Mouse (Mus musculus): ENCODE data around the gene St8sia2. TPM values are rescaled to one million over a fixed set of nuclear protein-coding genes. Genes with fewer than 3 reads are reported as not detected.
A peak's percentile ranks its signal among the peaks of the same experiment; 100 is the strongest.
"Not testable (repeated sequence)": the region's sequence is repeated elsewhere in the genome, so short reads cannot be mapped to it uniquely, and the experiment has no call there.

St8sia2 gene
- polyA plus RNA-seq, 1 experiment from 2014 or later = 18.7 TPM

GRCm38 (mm10) chr7:74006775-74007371, 6.6 kb downstream of the St8sia2 start:
- Histone ChIP-seq H3K9ac (ENCODE audit: low read depth, low read length) (no peak overlapping the region; the same call in 1 of the 2 replicates), H3K36me3 (ENCODE audit: control insufficient read depth, insufficient read depth, low read length) (peaks cover 3% of the 10 kb centered on the region; the same call in 1 of the 2 replicates), H3K9me3 (ENCODE audit: control insufficient read depth, low read length) (no peaks in the 10 kb centered on the region), H3K4me1 (ENCODE audit: control insufficient read depth, insufficient read depth, low read length) (peaks cover 24% of the 10 kb centered on the region), H3K4me3 (ENCODE audit: low read length) (no peak overlapping the region), H3K4me2 (replicated peaks; ENCODE audit: low read depth, low read length) (0 out of 2 replicates have a peak overlapping the region, but pooled peaks have one; percentile 3), H3K27ac (ENCODE audit: low read depth, low read length) (no peak overlapping the region), H3K27me3 (ENCODE audit: control insufficient read depth, insufficient read depth, low read length) (no peaks in the 10 kb centered on the region)
- peak; percentile 86 for ATAC-seq (ENCODE audit: low FRiP score, low TSS enrichment)
- WGBS = 10% methylated on average over 9 of the region's 9 CpGs

GRCm38 (mm10) chr7:74006364-74006763, 7.1 kb downstream of the St8sia2 start:
- no peak overlapping the region for H3K27ac ChIP-seq (ENCODE audit: low read depth, low read length)
- H3K9ac ChIP-seq (ENCODE audit: low read depth, low read length) = no peak overlapping the region
- 4% methylated on average over 1 of the region's 1 CpGs for WGBS
- H3K4me3 ChIP-seq (ENCODE audit: low read length) = no peak overlapping the region
- no peak for ATAC-seq (ENCODE audit: low FRiP score, low TSS enrichment)
- H3K27me3 ChIP-seq (ENCODE audit: control insufficient read depth, insufficient read depth, low read length) = no peaks in the 10 kb centered on the region
- 0 out of 2 replicates have a peak overlapping the region, but pooled peaks have one; percentile 3 for H3K4me2 ChIP-seq (replicated peaks; ENCODE audit: low read depth, low read length)
- peaks cover 3% of the 10 kb centered on the region; the same call in 1 of the 2 replicates for H3K36me3 ChIP-seq (ENCODE audit: control insufficient read depth, insufficient read depth, low read length)
- peaks cover 21% of the 10 kb centered on the region for H3K4me1 ChIP-seq (ENCODE audit: control insufficient read depth, insufficient read depth, low read length)
- no peaks in the 10 kb centered on the region for H3K9me3 ChIP-seq (ENCODE audit: control insufficient read depth, low read length)

GRCm38 (mm10) chr7:74000743-74001510, 12.6 kb downstream of the St8sia2 start:
- ATAC-seq (ENCODE audit: low FRiP score, low TSS enrichment) = no peak; the same call in 1 of the 2 replicates
- 50% methylated on average over 12 of the region's 12 CpGs for WGBS

GRCm38 (mm10) chr7:73989366-73989765, 24.1 kb downstream of the St8sia2 start:
- Histone ChIP-seq H3K27ac (ENCODE audit: low read depth, low read length) (no peak overlapping the region), H3K4me3 (ENCODE audit: low read length) (no peak overlapping the region), H3K4me1 (ENCODE audit: control insufficient read depth, insufficient read depth, low read length) (no peaks in the 10 kb centered on the region), H3K36me3 (ENCODE audit: control insufficient read depth, insufficient read depth, low read length) (no peaks in the 10 kb centered on the region), H3K9me3 (ENCODE audit: control insufficient read depth, low read length) (no peaks in the 10 kb centered on the region), H3K9ac (ENCODE audit: low read depth, low read length) (no peak overlapping the region), H3K4me2 (replicated peaks; ENCODE audit: low read depth, low read length) (no peak overlapping the region), H3K27me3 (ENCODE audit: control insufficient read depth, insufficient read depth, low read length) (no peaks in the 10 kb centered on the region)
- ATAC-seq (ENCODE audit: low FRiP score, low TSS enrichment) = no peak
- 91% methylated on average over 2 of the region's 2 CpGs for whole genome bisulfite sequencing

More at GRCm38 (mm10) chr7:74000743-74001510, 12.6 kb downstream of the St8sia2 start:
- no peaks in the 10 kb centered on the region for H3K4me1 ChIP-seq (ENCODE audit: control insufficient read depth, insufficient read depth, low read length)
- no peak overlapping the region for H3K9ac ChIP-seq (ENCODE audit: low read depth, low read length)
- no peak overlapping the region for H3K4me2 ChIP-seq (replicated peaks; ENCODE audit: low read depth, low read length)
- H3K9me3 ChIP-seq (ENCODE audit: control insufficient read depth, low read length) = no peaks in the 10 kb centered on the region
- no peak overlapping the region for H3K27ac ChIP-seq (ENCODE audit: low read depth, low read length)
- H3K4me3 ChIP-seq (ENCODE audit: low read length) = no peak overlapping the region
- no peaks in the 10 kb centered on the region for H3K27me3 ChIP-seq (ENCODE audit: control insufficient read depth, insufficient read depth, low read length)
- peaks cover 1% of the 10 kb centered on the region; the same call in 1 of the 2 replicates for H3K36me3 ChIP-seq (ENCODE audit: control insufficient read depth, insufficient read depth, low read length)

- not testable (repeated sequence) for H3K9ac ChIP-seq (ENCODE audit: low read depth, low read length); H3K27me3 ChIP-seq (ENCODE audit: control insufficient read depth, insufficient read depth, low read length); H3K4me1 ChIP-seq (ENCODE audit: control insufficient read depth, insufficient read depth, low read length); H3K4me2 ChIP-seq (replicated peaks; ENCODE audit: low read depth, low read length); H3K4me3 ChIP-seq (ENCODE audit: low read length); H3K9me3 ChIP-seq (ENCODE audit: control insufficient read depth, low read length); H3K27ac ChIP-seq (ENCODE audit: low read depth, low read length); H3K36me3 ChIP-seq (ENCODE audit: control insufficient read depth, insufficient read depth, low read length); ATAC-seq (ENCODE audit: low FRiP score, low TSS enrichment)
- WGBS = 56% methylated on average over 5 of the region's 5 CpGs
Measured at GRCm38 (mm10) chr7:73972157-73972556, 41.3 kb downstream of the St8sia2 start.

GRCm38 (mm10) chr7:73965164-73965563, 48.3 kb downstream of the St8sia2 start:
- Histone ChIP-seq H3K4me2 (replicated peaks; ENCODE audit: low read depth, low read length) (no peak overlapping the region), H3K9me3 (ENCODE audit: control insufficient read depth, low read length) (no peaks in the 10 kb centered on the region), H3K27ac (ENCODE audit: low read depth, low read length) (peak overlapping the region; percentile 37; the same call in 1 of the 2 replicates), H3K4me3 (ENCODE audit: low read length) (no peak overlapping the region), H3K27me3 (ENCODE audit: control insufficient read depth, insufficient read depth, low read length) (no peaks in the 10 kb centered on the region), H3K4me1 (ENCODE audit: control insufficient read depth, insufficient read depth, low read length) (0 out of 2 replicates have a peak, but pooled peaks cover 11% of the 10 kb centered on the region), H3K9ac (ENCODE audit: low read depth, low read length) (no peak overlapping the region), H3K36me3 (ENCODE audit: control insufficient read depth, insufficient read depth, low read length) (peaks cover 14% of the 10 kb centered on the region; the same call in 1 of the 2 replicates)
- 58% methylated on average over 3 of the region's 3 CpGs for WGBS
- peak; percentile 49; the same call in 1 of the 2 replicates for ATAC-seq (ENCODE audit: low FRiP score, low TSS enrichment)

- Histone ChIP-seq H3K27ac (ENCODE audit: low read depth, low read length) (no peak overlapping the region), H3K9me3 (ENCODE audit: control insufficient read depth, low read length) (no peaks in the 10 kb centered on the region), H3K4me2 (replicated peaks; ENCODE audit: low read depth, low read length) (no peak overlapping the region), H3K9ac (ENCODE audit: low read depth, low read length) (no peak overlapping the region), H3K36me3 (ENCODE audit: control insufficient read depth, insufficient read depth, low read length) (peaks cover 14% of the 10 kb centered on the region; the same call in 1 of the 2 replicates), H3K4me1 (ENCODE audit: control insufficient read depth, insufficient read depth, low read length) (0 out of 2 replicates have a peak, but pooled peaks cover 11% of the 10 kb centered on the region), H3K4me3 (ENCODE audit: low read length) (no peak overlapping the region), H3K27me3 (ENCODE audit: control insufficient read depth, insufficient read depth, low read length) (no peaks in the 10 kb centered on the region)
- ATAC-seq (ENCODE audit: low FRiP score, low TSS enrichment) = no peak
- 59% methylated on average over 5 of the region's 5 CpGs for WGBS
Measured at GRCm38 (mm10) chr7:73962431-73962830, 51.1 kb downstream of the St8sia2 start.

GRCm38 (mm10) chr7:73954441-73954840, 59.0 kb downstream of the St8sia2 start:
- H3K36me3 ChIP-seq (ENCODE audit: control insufficient read depth, insufficient read depth, low read length) = peaks cover 4% of the 10 kb centered on the region; the same call in 1 of the 2 replicates
- no peak overlapping the region for H3K27ac ChIP-seq (ENCODE audit: low read depth, low read length)
- H3K9ac ChIP-seq (ENCODE audit: low read depth, low read length) = no peak overlapping the region
- H3K4me2 ChIP-seq (replicated peaks; ENCODE audit: low read depth, low read length) = no peak overlapping the region
- no peaks in the 10 kb centered on the region for H3K4me1 ChIP-seq (ENCODE audit: control insufficient read depth, insufficient read depth, low read length)
- no peak overlapping the region for H3K4me3 ChIP-seq (ENCODE audit: low read length)
- H3K27me3 ChIP-seq (ENCODE audit: control insufficient read depth, insufficient read depth, low read length) = no peaks in the 10 kb centered on the region
- no peaks in the 10 kb centered on the region for H3K9me3 ChIP-seq (ENCODE audit: control insufficient read depth, low read length)
- no peak for ATAC-seq (ENCODE audit: low FRiP score, low TSS enrichment)
- 42% methylated on average over 5 of the region's 5 CpGs for WGBS

GRCm38 (mm10) chr7:73953131-73953530, 60.4 kb downstream of the St8sia2 start:
- H3K4me3 ChIP-seq (ENCODE audit: low read length) = no peak overlapping the region
- peaks cover 4% of the 10 kb centered on the region; the same call in 1 of the 2 replicates for H3K36me3 ChIP-seq (ENCODE audit: control insufficient read depth, insufficient read depth, low read length)
- no peaks in the 10 kb centered on the region for H3K9me3 ChIP-seq (ENCODE audit: control insufficient read depth, low read length)
- ATAC-seq (ENCODE audit: low FRiP score, low TSS enrichment) = no peak
- WGBS = 92% methylated on average over 4 of the region's 4 CpGs
- H3K27me3 ChIP-seq (ENCODE audit: control insufficient read depth, insufficient read depth, low read length) = no peaks in the 10 kb centered on the region
- no peak overlapping the region for H3K9ac ChIP-seq (ENCODE audit: low read depth, low read length)
- no peak overlapping the region for H3K4me2 ChIP-seq (replicated peaks; ENCODE audit: low read depth, low read length)
- H3K27ac ChIP-seq (ENCODE audit: low read depth, low read length) = no peak overlapping the region
- H3K4me1 ChIP-seq (ENCODE audit: control insufficient read depth, insufficient read depth, low read length) = no peaks in the 10 kb centered on the region

All from kidney, embryonic 14.5 days (tissue).